Mouse (Mus musculus): ENCODE data around the gene Flrt2.
"Not testable (repeated sequence)": the region's sequence is repeated elsewhere in the genome, so short reads cannot be mapped to it uniquely, and the experiment has no call there.

Gene Flrt2

GRCm38 (mm10) chr12:95691961-95692767, at the start of gene Flrt2:
TSS of gene Flrt2 (plus strand) at chr12:95692226.
- DNase-seq (ENCODE audit: low spot score in 2 of 2), result peak; percentile 20 to 23

GRCm38 (mm10) chr12:95642226-95642625, 49.8 kb upstream of the Flrt2 start:
- no peak for DNase-seq (ENCODE audit: low spot score in 2 of 2)

GRCm38 (mm10) chr12:95647179-95647578, 44.8 kb upstream of the Flrt2 start:
- DNase-seq (ENCODE audit: low spot score in 2 of 2), result not testable (repeated sequence)

GRCm38 (mm10) chr12:95652172-95653156, 39.6 kb upstream of the Flrt2 start:
- DNase-seq (ENCODE audit: low spot score in 2 of 2), result no peak

GRCm38 (mm10) chr12:95656594-95656993, 35.4 kb upstream of the Flrt2 start:
- no peak for DNase-seq (ENCODE audit: low spot score in 2 of 2)

GRCm38 (mm10) chr12:95667296-95667695, 24.7 kb upstream of the Flrt2 start:
- DNase-seq (ENCODE audit: low spot score in 2 of 2), result no peak

- DNase-seq (ENCODE audit: low spot score in 2 of 2), result no peak
These were observed 16.3 kb upstream of the Flrt2 start for GRCm38 (mm10) chr12:95675711-95676110.

- DNase-seq (ENCODE audit: low spot score in 2 of 2), result no peak
These were observed 1.2 kb upstream of the Flrt2 start for GRCm38 (mm10) chr12:95690819-95691218.

- peak in 1 of 2 experiments; percentile 15 for DNase-seq (ENCODE audit: low spot score in 2 of 2)
These were observed 1.1 kb downstream of the Flrt2 start for GRCm38 (mm10) chr12:95692948-95693650.

- peak; percentile 72 to 74 for DNase-seq (ENCODE audit: low spot score in 2 of 2)
These were observed 1.8 kb downstream of the Flrt2 start for GRCm38 (mm10) chr12:95693651-95694471.

- no peak for DNase-seq (ENCODE audit: low spot score in 2 of 2)
These were observed 2.5 kb downstream of the Flrt2 start for GRCm38 (mm10) chr12:95694507-95694906.

GRCm38 (mm10) chr12:95694991-95695833, 3.2 kb downstream of the Flrt2 start:
- DNase-seq (ENCODE audit: low spot score in 2 of 2), result peak; percentile 77 to 79

- no peak for DNase-seq (ENCODE audit: low spot score in 2 of 2)
These were observed 4.0 kb downstream of the Flrt2 start for GRCm38 (mm10) chr12:95695834-95696521.

GRCm38 (mm10) chr12:95696522-95697025, 4.5 kb downstream of the Flrt2 start:
- no peak for DNase-seq (ENCODE audit: low spot score in 2 of 2)

- no peak for DNase-seq (ENCODE audit: low spot score in 2 of 2)
These were observed 6.5 kb downstream of the Flrt2 start for GRCm38 (mm10) chr12:95698556-95698955.

GRCm38 (mm10) chr12:95700746-95701145, 8.7 kb downstream of the Flrt2 start:
- peak; percentile 44 to 68 for DNase-seq (ENCODE audit: low spot score in 2 of 2)

GRCm38 (mm10) chr12:95701580-95701979, 9.6 kb downstream of the Flrt2 start:
- DNase-seq (ENCODE audit: low spot score in 2 of 2), result no peak

- no peak for DNase-seq (ENCODE audit: low spot score in 2 of 2)
These were observed 13.0 kb downstream of the Flrt2 start for GRCm38 (mm10) chr12:95705006-95705405.

GRCm38 (mm10) chr12:95723265-95723664, 31.2 kb downstream of the Flrt2 start:
- DNase-seq (ENCODE audit: low spot score in 2 of 2), result no peak
